Mouse (Mus musculus): ENCODE measurements around the gene Slc9a8.

GRCm38 (mm10) chr2:167403085-167403484 lies 18.4 kb upstream of the Slc9a8 start:
- peak; percentile 30; the same call in 1 of the 2 replicates for TF ChIP-seq EP300 (IDR thresholded peaks at IDR 0.05)
- TF ChIP-seq CTCF (IDR thresholded peaks at IDR 0.05) = no peak
